Mouse (Mus musculus) frontal cortex, postnatal 36 days (tissue): ENCODE measurements around the gene Ankrd10.
"Not testable (repeated sequence)": the region's sequence is repeated elsewhere in the genome, so short reads cannot be mapped to it uniquely, and the experiment has no call there.

Source experiments
- DNase-seq, 2 experiments: peaks; one replicate each; pipeline ENCODE4 v3.0.0; 2022; ENCODE audit warnings: low spot score in 2 of 2

Gene Ankrd10

GRCm38 (mm10) chr8:11614126-11614835, 21.3 kb downstream of the Ankrd10 start:
- DNase-seq: no peak

GRCm38 (mm10) chr8:11608848-11609247, 26.7 kb downstream of the Ankrd10 start:
- no peak for DNase-seq

- DNase-seq: peak; percentile 43 to 48
Observed at GRCm38 (mm10) chr8:11602006-11602680, 33.4 kb downstream of the Ankrd10 start.

- no peak for DNase-seq
Observed at GRCm38 (mm10) chr8:11600301-11600951, 35.1 kb downstream of the Ankrd10 start.

GRCm38 (mm10) chr8:11593222-11593884, 42.2 kb downstream of the Ankrd10 start:
- DNase-seq: no peak

- no peak for DNase-seq
Observed at GRCm38 (mm10) chr8:11592296-11592695, 43.3 kb downstream of the Ankrd10 start.

GRCm38 (mm10) chr8:11591837-11592236, 43.7 kb downstream of the Ankrd10 start:
- no peak for DNase-seq

GRCm38 (mm10) chr8:11586374-11586745, 49.2 kb downstream of the Ankrd10 start:
- DNase-seq: no peak

GRCm38 (mm10) chr8:11585513-11586373, 49.8 kb downstream of the Ankrd10 start:
- no peak for DNase-seq

GRCm38 (mm10) chr8:11575604-11576384, 59.8 kb downstream of the Ankrd10 start:
- DNase-seq: no peak

- no peak for DNase-seq
Observed at GRCm38 (mm10) chr8:11574911-11575603, 60.5 kb downstream of the Ankrd10 start.

GRCm38 (mm10) chr8:11572428-11572827, 63.1 kb downstream of the Ankrd10 start:
- DNase-seq: no peak

GRCm38 (mm10) chr8:11571950-11572349, 63.6 kb downstream of the Ankrd10 start:
- no peak for DNase-seq

- DNase-seq: no peak
Observed at GRCm38 (mm10) chr8:11570742-11571141, 64.8 kb downstream of the Ankrd10 start.

- no peak for DNase-seq
Observed at GRCm38 (mm10) chr8:11569260-11570097, 66.1 kb downstream of the Ankrd10 start.

- not testable (repeated sequence) for DNase-seq
Observed at GRCm38 (mm10) chr8:11568193-11568592, 67.4 kb downstream of the Ankrd10 start.

- no peak for DNase-seq
Observed at GRCm38 (mm10) chr8:11564721-11565120, 70.8 kb downstream of the Ankrd10 start.

- DNase-seq: no peak
Observed at GRCm38 (mm10) chr8:11564236-11564635, 71.3 kb downstream of the Ankrd10 start.
